Mouse (Mus musculus) hindbrain, embryonic 12.5 days (tissue): ENCODE results near the gene Gm16485. TPM values are rescaled to one million over a fixed set of nuclear protein-coding genes. Genes with fewer than 3 reads are reported as not detected.

ENCODE experiments used
- polyA plus RNA-seq: library from polyadenylated mRNA; unstranded; fragments of >200 nt; fragmentation: Nextera tagmentation; extraction: Ambion mirVana; gene quantifications from 2 replicates; pipeline ENCODE4 v1.2.1, GENCODE M21; 2016

Gene Gm16485
- polyA plus RNA-seq, 1 experiment from 2014 or later: 0.13 TPM

Other genes starting within 250 kb of the Gm16485 start
- 0.59 and 0.87 TPM in 2 replicates for gene Pgr, start 72.0 kb upstream of the Gm16485 start, polyA plus RNA-seq